ENCODE assay signal across 8 mouse cellular contexts in genomic region chr2:65667590-65668436, GRCm38 (mm10). TPM values are rescaled to one million over a fixed set of nuclear protein-coding genes. Genes with fewer than 3 reads are reported as not detected.
DNase-seq lines count a peak whose midpoint lies in the region; ATAC-seq and TF ChIP-seq lines count a peak whose summit lies in the region.

No protein-coding gene starts in this region.

- no peak for TF ChIP-seq POLR2A in limb, embryonic 14.5 days (IDR thresholded peaks at IDR 0.05; ENCODE audit: borderline replicate concordance, extremely low read depth, insufficient read depth, insufficient read length)

- no peaks in the 10 kb centered on the region for H3K27me3 ChIP-seq in lung, embryonic 16.5 days (ENCODE audit: control insufficient read depth, insufficient read depth, low read depth, low read length)
- H3K27me3 ChIP-seq in limb, embryonic 14.5 days (ENCODE audit: control insufficient read depth, insufficient read depth, low read length), result no peaks in the 10 kb centered on the region
- no peaks in the 10 kb centered on the region for H3K27me3 ChIP-seq in stomach, embryonic 16.5 days (ENCODE audit: control insufficient read depth, insufficient read depth, low read length)

- H3K4me1 ChIP-seq in lung, embryonic 16.5 days (replicated peaks; ENCODE audit: control insufficient read depth, insufficient read depth, low read length), result no peaks in the 10 kb centered on the region
- H3K4me1 ChIP-seq in limb, embryonic 14.5 days (ENCODE audit: control insufficient read depth, insufficient read depth, low read length), result no peaks in the 10 kb centered on the region
- no peaks in the 10 kb centered on the region for H3K4me1 ChIP-seq in stomach, embryonic 16.5 days (ENCODE audit: control insufficient read depth, insufficient read depth, low read length)

- no peak for ATAC-seq in cerebellum, adult (ENCODE audit: insufficient number of reproducible peaks, low FRiP score, low TSS enrichment)
- ATAC-seq in lung, embryonic 16.5 days (ENCODE audit: low read depth), result peak; percentile 37; the same call in 1 of the 2 replicates
- 0 out of 2 replicates have a peak, but pooled peaks have one; percentile 8 for ATAC-seq in limb, embryonic 14.5 days (ENCODE audit: low FRiP score, low read depth)
- ATAC-seq in stomach, embryonic 16.5 days (ENCODE audit: insufficient read depth, low FRiP score), result 0 out of 2 replicates have a peak, but pooled peaks have one; percentile 34

- H3K9ac ChIP-seq in lung, embryonic 16.5 days (ENCODE audit: low read length), result no peak overlapping the region
- 0 out of 2 replicates have a peak overlapping the region, but pooled peaks have one; percentile 5 for H3K9ac ChIP-seq in limb, embryonic 14.5 days (ENCODE audit: low read depth, low read length, severe bottlenecking)
- H3K9ac ChIP-seq in stomach, embryonic 16.5 days (ENCODE audit: low read length), result peak overlapping the region; percentile 60

- peak overlapping the region; percentile 65 for H3K4me2 ChIP-seq in lung, embryonic 16.5 days (ENCODE audit: low read depth, low read length)
- H3K4me2 ChIP-seq in limb, embryonic 14.5 days (replicated peaks; ENCODE audit: low read depth, low read length, severe bottlenecking), result peak overlapping the region; percentile 53
- peak overlapping the region; percentile 64 for H3K4me2 ChIP-seq in stomach, embryonic 16.5 days (ENCODE audit: low read depth, low read length)

- H3K36me3 ChIP-seq in lung, embryonic 16.5 days (ENCODE audit: control insufficient read depth, insufficient read depth, low read length), result no peaks in the 10 kb centered on the region
- H3K36me3 ChIP-seq in limb, embryonic 14.5 days (ENCODE audit: control insufficient read depth, insufficient read depth, low read length), result no peaks in the 10 kb centered on the region
- no peaks in the 10 kb centered on the region for H3K36me3 ChIP-seq in stomach, embryonic 16.5 days (ENCODE audit: control insufficient read depth, insufficient read depth, low read length)

- no peaks in the 10 kb centered on the region for H3K9me3 ChIP-seq in lung, embryonic 16.5 days (ENCODE audit: control insufficient read depth, low read length)
- no peaks in the 10 kb centered on the region for H3K9me3 ChIP-seq in limb, embryonic 14.5 days (ENCODE audit: control insufficient read depth, low read length)
- H3K9me3 ChIP-seq in stomach, embryonic 16.5 days (replicated peaks; ENCODE audit: control insufficient read depth, low read length), result no peaks in the 10 kb centered on the region

- peak; percentile 51 for DNase-seq in cerebellum, adult 11-12 months
- no peak for DNase-seq in lung, postnatal 25 days (ENCODE audit: low spot score)
- no peak for DNase-seq in limb, embryonic 14.5 days (ENCODE audit: low spot score)
- no peak for DNase-seq in thymus, postnatal 36 days
- DNase-seq in testis, postnatal 10 days (ENCODE audit: low spot score), result no peak

- 51% methylated on average over 18 of the region's 18 CpGs for WGBS in lung, embryonic 16.5 days
- 53% methylated on average over 18 of the region's 18 CpGs for WGBS in limb, embryonic 14.5 days
- 51% methylated on average over 18 of the region's 18 CpGs for WGBS in stomach, embryonic 16.5 days

- H3K27ac ChIP-seq in lung, embryonic 16.5 days (ENCODE audit: low read length), result no peak overlapping the region
- H3K27ac ChIP-seq in limb, embryonic 14.5 days (replicated peaks; ENCODE audit: low read depth, low read length), result no peak overlapping the region
- no peak overlapping the region for H3K27ac ChIP-seq in stomach, embryonic 16.5 days (ENCODE audit: low read length)

- H3K4me3 ChIP-seq in lung, embryonic 16.5 days (ENCODE audit: low read length), result peak overlapping the region; percentile 48
- H3K4me3 ChIP-seq in limb, embryonic 14.5 days (replicated peaks; ENCODE audit: low read length), result peak overlapping the region; percentile 36
- peak overlapping the region; percentile 46 for H3K4me3 ChIP-seq in stomach, embryonic 16.5 days (replicated peaks; ENCODE audit: low read length)

RNA-seq across cellular contexts. Expression of gene Scn2a, which starts 47.2 kb away (rescaled TPM):
- 1.4 and 1.9 TPM in 2 replicates for polyA plus RNA-seq in lung, embryonic 16.5 days (2015; fragmentation: Nextera tagmentation; extraction: Ambion mirVana)
- 2.3 and 3.2 TPM in 2 replicates for polyA plus RNA-seq in limb, embryonic 14.5 days (2012; rRNA removed)
- polyA plus RNA-seq in limb, embryonic 14.5 days (2014; fragmentation: Nextera tagmentation; extraction: Ambion mirVana), result 4.1 and 5.3 TPM in 2 replicates
- polyA plus RNA-seq in stomach, embryonic 16.5 days (2015; fragmentation: Nextera tagmentation; extraction: Ambion mirVana), result 3.3 and 3.7 TPM in 2 replicates
